Mouse (Mus musculus) heart, embryonic 15.5 days (tissue): ENCODE results near the gene Inhbc. TPM values are rescaled to one million over a fixed set of nuclear protein-coding genes. Genes with fewer than 3 reads are reported as not detected.

Experiments
- ATAC-seq: fragments of 200-750 bp; cut with Nextera tagmentation; replicated peaks from 2 replicates; pipeline ENCODE4 v1.8.0; 2017; ENCODE audit warnings: low read depth, moderate TSS enrichment; ENCODE audit not compliant: insufficient number of reproducible peaks, insufficient read depth, low FRiP score
- H3K27ac ChIP-seq: fragments of 300-500 bp; sonication (generic); 2 replicates; pipeline ENCODE4 v1.5.1; 2015; ENCODE audit warnings: mild to moderate bottlenecking, inconsistent platforms
- H3K27me3 ChIP-seq: fragments of 300-500 bp; sonication (generic); 2 replicates; pipeline ENCODE4 v1.6.1; 2015; ENCODE audit warnings: inconsistent platforms
- H3K36me3 ChIP-seq: fragments of 300-500 bp; sonication (generic); 2 replicates; pipeline ENCODE4 v1.6.1; 2015; ENCODE audit warnings: mild to moderate bottlenecking, inconsistent platforms
- H3K4me1 ChIP-seq: fragments of 300-500 bp; sonication (generic); replicated peaks from 2 replicates; pipeline ENCODE4 v1.6.1; 2015; ENCODE audit warnings: inconsistent platforms
- H3K4me2 ChIP-seq: fragments of 300-500 bp; sonication (generic); 2 replicates; pipeline ENCODE4 v1.6.1; 2015; ENCODE audit warnings: inconsistent platforms, mild to moderate bottlenecking, moderate library complexity
- H3K4me3 ChIP-seq: fragments of 300-500 bp; sonication (generic); 2 replicates; pipeline ENCODE4 v1.5.1; 2015; ENCODE audit warnings: mild to moderate bottlenecking, inconsistent platforms
- H3K9ac ChIP-seq: fragments of 300-500 bp; sonication (generic); 2 replicates; pipeline ENCODE4 v1.6.1; 2015; ENCODE audit warnings: mild to moderate bottlenecking, inconsistent platforms
- H3K9me3 ChIP-seq: fragments of 300-500 bp; sonication (generic); replicated peaks from 2 replicates; pipeline ENCODE4 v1.6.1; 2016; ENCODE audit warnings: inconsistent platforms
- WGBS: fragments of 180-500 bp; shearing (Covaris S2); methylation state at CpG from one replicate; pipeline ENCODE4 v1.1.7; 2015; ENCODE audit warnings: mixed read lengths; 5-methylcytosine and 5-hydroxymethylcytosine counted together
- polyA plus RNA-seq: library from polyadenylated mRNA; unstranded; fragments of >200 nt; fragmentation: Nextera tagmentation; extraction: Ambion mirVana; gene quantifications from 2 replicates; pipeline ENCODE4 v1.2.1, GENCODE M21; 2015

The Inhbc gene
- polyA plus RNA-seq, 1 experiment from 2014 or later = not detected

- Histone ChIP-seq H3K36me3 (no peaks in the 10 kb centered on the region), H3K4me3 (no peak overlapping the region), H3K27me3 (peaks cover 56% of the 10 kb centered on the region), H3K4me1 (peaks cover 36% of the 10 kb centered on the region), H3K27ac (no peak overlapping the region), H3K4me2 (no peak overlapping the region), H3K9ac (no peak overlapping the region), H3K9me3 (no peaks in the 10 kb centered on the region)
- 74% methylated on average over 6 of the region's 6 CpGs for WGBS
- no peak for ATAC-seq
Measured at GRCm38 (mm10) chr10:127337536-127338099, 32.6 kb downstream of the Inhbc start.

GRCm38 (mm10) chr10:127336952-127337351 lies 33.3 kb downstream of the Inhbc start:
- no peak overlapping the region for H3K4me2 ChIP-seq
- peaks cover 60% of the 10 kb centered on the region for H3K27me3 ChIP-seq
- WGBS = 54% methylated on average over 5 of the region's 5 CpGs
- H3K9me3 ChIP-seq = no peaks in the 10 kb centered on the region
- no peak overlapping the region for H3K27ac ChIP-seq
- no peak for ATAC-seq
- no peaks in the 10 kb centered on the region for H3K36me3 ChIP-seq
- H3K9ac ChIP-seq = no peak overlapping the region
- H3K4me3 ChIP-seq = no peak overlapping the region
- peaks cover 30% of the 10 kb centered on the region for H3K4me1 ChIP-seq

- no peak overlapping the region for H3K4me3 ChIP-seq
- peaks cover 59% of the 10 kb centered on the region for H3K27me3 ChIP-seq
- 41% methylated on average over 1 of the region's 1 CpGs for WGBS
- no peak overlapping the region for H3K4me2 ChIP-seq
- no peak for ATAC-seq
- H3K9me3 ChIP-seq = no peaks in the 10 kb centered on the region
- H3K4me1 ChIP-seq = peaks cover 13% of the 10 kb centered on the region
- H3K36me3 ChIP-seq = no peaks in the 10 kb centered on the region
- no peak overlapping the region for H3K27ac ChIP-seq
- H3K9ac ChIP-seq = no peak overlapping the region
Measured at GRCm38 (mm10) chr10:127335271-127335670, 35.0 kb downstream of the Inhbc start.

GRCm38 (mm10) chr10:127333152-127333551 lies 37.1 kb downstream of the Inhbc start:
- Histone ChIP-seq H3K4me2 (no peak overlapping the region), H3K9ac (no peak overlapping the region), H3K4me3 (no peak overlapping the region), H3K9me3 (no peaks in the 10 kb centered on the region), H3K27ac (no peak overlapping the region), H3K27me3 (peaks cover 70% of the 10 kb centered on the region), H3K36me3 (no peaks in the 10 kb centered on the region), H3K4me1 (no peaks in the 10 kb centered on the region)
- WGBS = 55% methylated on average over 5 of the region's 5 CpGs
- ATAC-seq = no peak

- WGBS = 42% methylated on average over 31 of the region's 31 CpGs
- Histone ChIP-seq H3K4me2 (peak overlapping the region; percentile 44; the same call in 1 of the 2 replicates), H3K9me3 (no peaks in the 10 kb centered on the region), H3K4me1 (peaks cover 5% of the 10 kb centered on the region), H3K9ac (no peak overlapping the region), H3K27me3 (peaks cover 73% of the 10 kb centered on the region), H3K4me3 (no peak overlapping the region), H3K36me3 (no peaks in the 10 kb centered on the region), H3K27ac (no peak overlapping the region)
- no peak for ATAC-seq
Measured at GRCm38 (mm10) chr10:127332211-127332874, 37.9 kb downstream of the Inhbc start.

GRCm38 (mm10) chr10:127330212-127330611 lies 40.0 kb downstream of the Inhbc start:
- Histone ChIP-seq H3K4me3 (no peak overlapping the region), H3K27ac (no peak overlapping the region), H3K27me3 (peaks cover 78% of the 10 kb centered on the region), H3K9ac (no peak overlapping the region), H3K4me2 (no peak overlapping the region), H3K9me3 (no peaks in the 10 kb centered on the region), H3K36me3 (no peaks in the 10 kb centered on the region), H3K4me1 (peaks cover 21% of the 10 kb centered on the region)
- WGBS = 78% methylated on average over 7 of the region's 7 CpGs
- no peak for ATAC-seq

- no peaks in the 10 kb centered on the region for H3K9me3 ChIP-seq
- H3K36me3 ChIP-seq = no peaks in the 10 kb centered on the region
- ATAC-seq = no peak
- no peak overlapping the region for H3K4me2 ChIP-seq
- H3K27ac ChIP-seq = no peak overlapping the region
- no peak overlapping the region for H3K9ac ChIP-seq
- peaks cover 95% of the 10 kb centered on the region for H3K27me3 ChIP-seq
- H3K4me3 ChIP-seq = peak overlapping the region; percentile 50; the same call in 1 of the 2 replicates
- H3K4me1 ChIP-seq = peaks cover 21% of the 10 kb centered on the region
- WGBS = 50% methylated on average over 18 of the region's 18 CpGs
Measured at GRCm38 (mm10) chr10:127327461-127328145, 42.6 kb downstream of the Inhbc start.

- Histone ChIP-seq H3K36me3 (no peaks in the 10 kb centered on the region), H3K9ac (peak overlapping the region; percentile 53), H3K27ac (no peak overlapping the region), H3K4me2 (peak overlapping the region; percentile 81), H3K27me3 (peaks cover 95% of the 10 kb centered on the region), H3K4me3 (peak overlapping the region; percentile 50), H3K4me1 (peaks cover 21% of the 10 kb centered on the region), H3K9me3 (no peaks in the 10 kb centered on the region)
- ATAC-seq = no peak
- WGBS = 9% methylated on average over 29 of the region's 29 CpGs
Measured at GRCm38 (mm10) chr10:127326828-127327227, 43.4 kb downstream of the Inhbc start.

- peak overlapping the region; percentile 53 for H3K9ac ChIP-seq
- H3K27ac ChIP-seq = no peak overlapping the region; the same call in 1 of the 2 replicates
- H3K27me3 ChIP-seq = peaks cover 93% of the 10 kb centered on the region
Measured at GRCm38 (mm10) chr10:127326017-127326801, 44.0 kb downstream of the Inhbc start.

GRCm38 (mm10) chr10:127325454-127326016 lies 44.7 kb downstream of the Inhbc start:
- Histone ChIP-seq H3K4me1 (peaks cover 21% of the 10 kb centered on the region), H3K36me3 (no peaks in the 10 kb centered on the region), H3K4me3 (peak overlapping the region; percentile 50), H3K9ac (peak overlapping the region; percentile 53), H3K4me2 (peak overlapping the region; percentile 81), H3K9me3 (no peaks in the 10 kb centered on the region), H3K27ac (no peak overlapping the region; the same call in 1 of the 2 replicates), H3K27me3 (peaks cover 89% of the 10 kb centered on the region)
- WGBS = 33% methylated on average over 14 of the region's 14 CpGs
- no peak for ATAC-seq

More at GRCm38 (mm10) chr10:127326017-127326801, 44.0 kb downstream of the Inhbc start:
- Histone ChIP-seq H3K9me3 (no peaks in the 10 kb centered on the region), H3K36me3 (no peaks in the 10 kb centered on the region), H3K4me3 (peak overlapping the region; percentile 50), H3K4me2 (peak overlapping the region; percentile 81), H3K4me1 (peaks cover 21% of the 10 kb centered on the region)
- 1% methylated on average over 52 of the region's 54 CpGs for WGBS
- no peak for ATAC-seq

GRCm38 (mm10) chr10:127324495-127324894 lies 45.7 kb downstream of the Inhbc start:
- peaks cover 21% of the 10 kb centered on the region for H3K4me1 ChIP-seq
- 0 out of 2 replicates have a peak overlapping the region, but pooled peaks have one; percentile 15 for H3K27ac ChIP-seq
- H3K9me3 ChIP-seq = no peaks in the 10 kb centered on the region
- no peak for ATAC-seq
- H3K4me2 ChIP-seq = no peak overlapping the region
- WGBS = 15% methylated on average over 7 of the region's 7 CpGs
- peaks cover 80% of the 10 kb centered on the region for H3K27me3 ChIP-seq
- no peaks in the 10 kb centered on the region for H3K36me3 ChIP-seq
- H3K4me3 ChIP-seq = no peak overlapping the region
- no peak overlapping the region for H3K9ac ChIP-seq
